Mouse (Mus musculus) spleen, adult 2 months (tissue): ENCODE results near the gene BC005537.
A peak's percentile ranks its signal among the peaks of the same experiment; 100 is the strongest.

Source experiments
- CTCF ChIP-seq: fragments of 200-500 bp; IDR thresholded peaks from 2 replicates; pipeline ENCODE4 v1.5.1; 2011; ENCODE audit warnings: mild to moderate bottlenecking, inconsistent platforms; ENCODE audit not compliant: insufficient read depth, insufficient read length, insufficient replicate concordance; ENCODE audit errors: extremely low read depth
- POLR2A ChIP-seq: fragments of 200-500 bp; IDR thresholded peaks from 2 replicates; pipeline ENCODE4 v1.6.1; 2011; ENCODE audit warnings: low read depth, low read length, inconsistent platforms

DNA sequence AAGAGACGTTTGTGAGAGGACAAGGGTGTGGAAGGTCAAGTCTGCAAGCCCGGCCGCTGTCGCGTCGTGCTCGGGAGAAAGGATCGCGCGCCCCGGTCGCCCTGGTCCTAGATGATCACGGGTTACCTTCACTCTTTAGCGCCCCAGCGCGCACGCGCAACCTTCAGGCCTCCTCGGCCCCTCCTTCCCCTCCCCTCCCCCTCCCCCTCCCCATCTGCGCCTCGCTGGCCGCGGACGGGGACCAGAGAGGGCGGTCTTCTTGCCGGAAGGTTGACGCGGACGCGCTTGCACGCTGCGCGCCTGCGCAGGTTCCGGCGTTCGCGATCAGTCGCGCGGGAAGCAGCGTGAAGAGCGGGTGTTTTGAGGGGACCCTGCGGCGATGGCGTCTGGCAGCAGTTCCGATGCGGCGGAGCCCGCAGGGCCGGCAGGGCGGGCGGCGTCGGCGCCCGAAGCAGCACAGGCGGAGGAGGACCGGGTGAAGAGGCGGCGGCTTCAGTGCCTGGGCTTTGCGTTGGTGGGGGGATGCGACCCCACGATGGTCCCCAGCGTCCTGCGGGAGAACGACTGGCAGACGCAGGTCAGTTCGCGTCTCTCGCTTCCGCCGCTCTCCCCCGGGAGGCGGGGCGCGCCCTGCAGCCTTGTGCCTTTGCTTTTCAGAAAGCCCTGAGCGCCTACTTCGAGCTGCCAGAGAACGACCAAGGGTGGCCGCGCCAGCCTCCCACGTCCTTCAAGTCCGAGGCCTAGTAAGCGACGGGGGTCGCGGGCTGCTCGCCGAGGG is 30.1 kb downstream of the BC005537 start, which contains the start of the genes Acot13 and Tdp2:
- TF ChIP-seq CTCF = no peak
- TF ChIP-seq POLR2A = peak; percentile 93
